Mouse (Mus musculus): Measurements from ENCODE around the gene Slc25a16. TPM values are rescaled to one million over a fixed set of nuclear protein-coding genes. Genes with fewer than 3 reads are reported as not detected.

Slc25a16 gene
- total RNA-seq, 2 experiments from 2014 or later: 38.5 to 41.5 TPM

DNA sequence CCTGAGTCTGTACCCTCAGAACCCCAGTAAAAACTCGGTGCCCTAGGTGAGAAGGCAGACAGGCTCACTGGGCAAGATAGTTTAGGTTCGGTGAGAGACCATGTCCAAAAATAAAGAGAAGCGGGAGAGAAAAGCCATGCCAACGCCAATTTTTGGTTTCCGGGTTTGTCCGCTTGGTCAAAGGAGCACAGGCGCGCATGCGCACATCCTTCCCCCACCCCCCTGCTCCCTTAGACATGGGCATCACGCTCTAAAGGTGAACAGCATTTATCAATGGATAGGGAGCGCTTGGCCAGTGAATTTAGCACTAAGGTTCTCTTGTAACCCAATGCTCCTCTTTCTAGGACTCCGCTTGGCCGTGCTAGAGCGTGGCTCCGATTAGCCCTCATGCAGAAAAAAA is 70.2 kb downstream of the Slc25a16 start:
- no peak for DNase-seq (ENCODE audit: low spot score in 2 of 2)

DNA sequence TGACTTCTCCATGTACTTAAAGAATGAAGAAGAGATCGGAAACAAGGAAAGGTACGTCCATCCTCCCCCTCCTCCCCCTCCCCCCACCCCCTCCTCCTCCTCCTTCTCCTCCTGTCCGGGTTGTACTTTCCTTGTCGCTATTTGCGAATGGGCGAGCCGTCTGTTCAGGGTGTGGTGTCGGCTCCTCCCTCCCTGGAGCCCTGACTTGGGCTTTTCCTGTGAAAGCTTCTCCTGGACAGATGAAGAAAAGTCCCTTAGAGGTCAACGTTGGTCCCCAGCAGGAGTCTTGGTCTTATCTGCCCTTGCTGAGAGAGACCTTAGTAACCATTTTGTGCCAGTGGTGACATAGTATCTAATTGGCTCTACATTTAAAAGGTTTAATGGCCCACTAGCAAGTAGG is 73.6 kb downstream of the Slc25a16 start:
- no peak for DNase-seq (ENCODE audit: low spot score in 2 of 2)

Other genes with a start within 250 kb of the Slc25a16 start
- gene Stox1, start 194.5 kb upstream of the Slc25a16 start, total RNA-seq (2021): 1 to 10 TPM; 3.3 to 4.4 TPM
- 10 to 100 TPM; 46.5 to 47.9 TPM for gene Ccar1, start 128.3 kb upstream of the Slc25a16 start, total RNA-seq (2021)
- 10 to 100 TPM; 12.1 to 12.6 TPM for gene Tet1, start 11.6 kb upstream of the Slc25a16 start, total RNA-seq (2021)
- 1 to 10 TPM in 1 of 2 experiments, under 1 TPM in 1; 0.98 to 1.2 TPM for gene Dna2, start 26.4 kb downstream of the Slc25a16 start, total RNA-seq (2021)
- gene Rufy2, start 59.6 kb downstream of the Slc25a16 start, total RNA-seq (2021): 10 to 100 TPM; 75.6 to 91.0 TPM
- gene Hnrnph3, start 103.6 kb downstream of the Slc25a16 start, total RNA-seq (2021): 10 to 100 TPM; 50.2 to 50.8 TPM
- gene Pbld2, start 103.7 kb downstream of the Slc25a16 start, total RNA-seq (2021): 1 to 10 TPM; 2.6 to 3.6 TPM
- under 1 TPM; 0.30 to 0.45 TPM for gene Pbld1, start 139.5 kb downstream of the Slc25a16 start, total RNA-seq (2021)
- gene Atoh7, start 179.0 kb downstream of the Slc25a16 start, total RNA-seq (2021): 1 to 10 TPM; 2.2 to 3.8 TPM

Measured in left cerebral cortex, adult 18-20 months (tissue).